ENCODE assay signal across 19 mouse cellular contexts in genomic region chr6:103514346-103514745, GRCm38 (mm10). TPM values are rescaled to one million over a fixed set of nuclear protein-coding genes. Genes with fewer than 3 reads are reported as not detected.
DNase-seq lines count a peak whose midpoint lies in the region; ATAC-seq and TF ChIP-seq lines count a peak whose summit lies in the region.
"Had no signal": no experiment of that assay in that cellular context is flagged by ENCODE, and none has a peak within 500 bp of the region (broad histone marks: within the 10 kb centered on the region; RNA-seq: fewer than 3 reads in every experiment).

No protein-coding gene starts in this region.

- no peaks in the 10 kb centered on the region for H3K27me3 ChIP-seq in hindbrain, embryonic 13.5 days
- H3K27me3 ChIP-seq in hindbrain, embryonic 10.5 days (ENCODE audit: insufficient read depth, poor library complexity, severe bottlenecking): peaks cover 46% of the 10 kb centered on the region
- no peaks in the 10 kb centered on the region for H3K27me3 ChIP-seq in forebrain, postnatal 0 days (ENCODE audit: insufficient read depth, low read length)
- no peaks in the 10 kb centered on the region for H3K27me3 ChIP-seq in midbrain, postnatal 0 days (ENCODE audit: insufficient read depth, low read length)
- H3K27me3 ChIP-seq in liver, embryonic 12.5 days (replicated peaks): peaks cover 37% of the 10 kb centered on the region

- no peaks in the 10 kb centered on the region for H3K9me3 ChIP-seq in hindbrain, embryonic 13.5 days
- H3K9me3 ChIP-seq in hindbrain, embryonic 10.5 days: no peaks in the 10 kb centered on the region
- H3K9me3 ChIP-seq in forebrain, postnatal 0 days (ENCODE audit: low read length): no peaks in the 10 kb centered on the region
- no peaks in the 10 kb centered on the region for H3K9me3 ChIP-seq in midbrain, postnatal 0 days (ENCODE audit: low read length)
- H3K9me3 ChIP-seq in liver, embryonic 12.5 days (replicated peaks): no peaks in the 10 kb centered on the region

- peak overlapping the region; percentile 69 for H3K4me2 ChIP-seq in hindbrain, embryonic 13.5 days
- H3K4me2 ChIP-seq in forebrain, postnatal 0 days (ENCODE audit: low read depth): peak overlapping the region; percentile 59
- H3K4me2 ChIP-seq in midbrain, postnatal 0 days (ENCODE audit: low read depth, low read length, poor library complexity, severe bottlenecking): peak overlapping the region; percentile 64
- H3K4me2 ChIP-seq in liver, embryonic 12.5 days: no peak overlapping the region

- H3K36me3 ChIP-seq in hindbrain, embryonic 13.5 days: no peaks in the 10 kb centered on the region
- H3K36me3 ChIP-seq in hindbrain, embryonic 10.5 days: no peaks in the 10 kb centered on the region
- H3K36me3 ChIP-seq in forebrain, postnatal 0 days (ENCODE audit: insufficient read depth): no peaks in the 10 kb centered on the region
- H3K36me3 ChIP-seq in midbrain, postnatal 0 days (ENCODE audit: insufficient read depth, low read length): no peaks in the 10 kb centered on the region
- no peaks in the 10 kb centered on the region for H3K36me3 ChIP-seq in liver, embryonic 12.5 days

- H3K9ac ChIP-seq in hindbrain, embryonic 13.5 days: no peak overlapping the region
- no peak overlapping the region for H3K9ac ChIP-seq in forebrain, postnatal 0 days
- peak overlapping the region; percentile 83; the same call in 1 of the 2 replicates for H3K9ac ChIP-seq in midbrain, postnatal 0 days (replicated peaks; ENCODE audit: low read length, poor library complexity, severe bottlenecking)
- no peak overlapping the region for H3K9ac ChIP-seq in liver, embryonic 12.5 days

- H3K27ac ChIP-seq in hindbrain, embryonic 13.5 days: peak overlapping the region; percentile 95; the same call in 1 of the 2 replicates
- no peak overlapping the region for H3K27ac ChIP-seq in hindbrain, embryonic 10.5 days
- peak overlapping the region; percentile 94; the same call in 1 of the 2 replicates for H3K27ac ChIP-seq in forebrain, postnatal 0 days (ENCODE audit: low read depth, low read length)
- peak overlapping the region; percentile 96; the same call in 1 of the 2 replicates for H3K27ac ChIP-seq in midbrain, postnatal 0 days (ENCODE audit: low read depth, low read length)
- no peak overlapping the region for H3K27ac ChIP-seq in liver, embryonic 12.5 days
- H3K27ac ChIP-seq: heart, adult 2 months had no signal

- ATAC-seq in hindbrain, embryonic 13.5 days (ENCODE audit: low FRiP score): no peak
- peak; percentile 16; the same call in 1 of the 2 replicates for ATAC-seq in forebrain, postnatal 0 days
- no peak for ATAC-seq in midbrain, postnatal 0 days (ENCODE audit: low FRiP score)
- no peak for ATAC-seq in liver, embryonic 12.5 days

- peak; percentile 65 for DNase-seq in cerebellum, adult 9-10 months
- no peak for DNase-seq in cerebellum, adult 18-20 months
- DNase-seq in hindbrain, embryonic 10.5 days (ENCODE audit: low spot score): no peak
- peak; percentile 73 for DNase-seq in forebrain, postnatal 0 days
- DNase-seq in midbrain, postnatal 0 days (ENCODE audit: low spot score): peak; percentile 74
- no peak for DNase-seq in left cerebral cortex, adult 9 months (ENCODE audit: low spot score in 2 of 2)
- DNase-seq: cerebellum, adult 8-10 months; gastrocnemius, postnatal 14 days; heart, adult 2 months; kidney, adult 8-10 months; kidney, postnatal 25 days; lung, adult 2 months; lung, postnatal 4 days; thymus, postnatal 36 days had no signal

- H3K4me3 ChIP-seq in hindbrain, embryonic 13.5 days: peak overlapping the region; percentile 63
- no peak overlapping the region for H3K4me3 ChIP-seq in hindbrain, embryonic 10.5 days
- peak overlapping the region; percentile 59 for H3K4me3 ChIP-seq in forebrain, postnatal 0 days (ENCODE audit: low read depth, low read length)
- H3K4me3 ChIP-seq in midbrain, postnatal 0 days (ENCODE audit: low read depth, low read length): peak overlapping the region; percentile 73
- H3K4me3 ChIP-seq in liver, embryonic 12.5 days: no peak overlapping the region
- H3K4me3 ChIP-seq: heart, adult 2 months had no signal

- WGBS in hindbrain, embryonic 13.5 days: 4% methylated on average over 1 of the region's 1 CpGs
- 50% methylated on average over 1 of the region's 1 CpGs for WGBS in hindbrain, embryonic 10.5 days
- 0% methylated on average over 1 of the region's 1 CpGs for WGBS in forebrain, postnatal 0 days
- 9% methylated on average over 1 of the region's 1 CpGs for WGBS in midbrain, postnatal 0 days
- WGBS in liver, embryonic 12.5 days (ENCODE audit: insufficient replicate concordance): 63% methylated on average over 1 of the region's 1 CpGs

- TF ChIP-seq CTCF in forebrain, postnatal 0 days (IDR thresholded peaks at IDR 0.05; ENCODE audit: low read depth): no peak
- TF ChIP-seq CTCF in midbrain, postnatal 0 days (IDR thresholded peaks at IDR 0.05): no peak

- peaks cover 50% of the 10 kb centered on the region for H3K4me1 ChIP-seq in hindbrain, embryonic 13.5 days (replicated peaks)
- peaks cover 21% of the 10 kb centered on the region for H3K4me1 ChIP-seq in hindbrain, embryonic 10.5 days (replicated peaks)
- peaks cover 21% of the 10 kb centered on the region for H3K4me1 ChIP-seq in forebrain, postnatal 0 days (ENCODE audit: insufficient read depth)
- peaks cover 5% of the 10 kb centered on the region; the same call in 1 of the 2 replicates for H3K4me1 ChIP-seq in midbrain, postnatal 0 days (ENCODE audit: insufficient read depth, low read length)
- H3K4me1 ChIP-seq in liver, embryonic 12.5 days: no peaks in the 10 kb centered on the region

RNA-seq across cellular contexts. Expression of gene Chl1, which starts 4.0 kb away (rescaled TPM):
- polyA plus RNA-seq in hindbrain, embryonic 13.5 days (2015; fragmentation: Nextera tagmentation; extraction: Ambion mirVana): 108 and 117 TPM in 2 replicates
- 2.3 and 10.8 TPM in 2 replicates for polyA plus RNA-seq in hindbrain, embryonic 10.5 days (2016; fragmentation: Nextera tagmentation; extraction: Ambion mirVana)
- 317 and 347 TPM in 2 replicates for total RNA-seq in forebrain, postnatal 0 days (2014; rRNA removed)
- polyA plus RNA-seq in forebrain, postnatal 0 days (2015; fragmentation: Nextera tagmentation; extraction: Ambion mirVana): 131 and 173 TPM in 2 replicates
- 300 and 376 TPM in 2 replicates for total RNA-seq in midbrain, postnatal 0 days (2014; rRNA removed)
- polyA plus RNA-seq in midbrain, postnatal 0 days (2015; fragmentation: Nextera tagmentation; extraction: Ambion mirVana): 216 and 224 TPM in 2 replicates
- 0.06 and 0.13 TPM in 2 replicates for polyA plus RNA-seq in liver, embryonic 12.5 days (2016; fragmentation: Nextera tagmentation; extraction: Ambion mirVana)
- total RNA-seq: MEL; neutrophil, adult 5-6 weeks had no signal
- polyA plus RNA-seq: liver, adult 2 months had no signal

Comparison
In these comparisons a context has a peak if more than half of its experiments do, and no peak if none do; other contexts are left out.
1. DNase-seq: peak in cerebellum, adult 9-10 months (single experiment), forebrain, postnatal 0 days (single experiment) and midbrain, postnatal 0 days (single experiment); none in cerebellum, adult 18-20 months (0 of 2), hindbrain, embryonic 10.5 days (single experiment) and left cerebral cortex, adult 9 months (0 of 2).
2. H3K27ac ChIP-seq: peak in hindbrain, embryonic 13.5 days (single experiment), forebrain, postnatal 0 days (single experiment) and midbrain, postnatal 0 days (single experiment); none in hindbrain, embryonic 10.5 days (single experiment) and liver, embryonic 12.5 days (single experiment).
3. H3K4me3 ChIP-seq: peak in hindbrain, embryonic 13.5 days (single experiment), forebrain, postnatal 0 days (single experiment) and midbrain, postnatal 0 days (single experiment); none in hindbrain, embryonic 10.5 days (single experiment) and liver, embryonic 12.5 days (single experiment).